Mouse (Mus musculus): ENCODE results near the gene Angptl2.
A peak's percentile ranks its signal among the peaks of the same experiment; 100 is the strongest.

The Angptl2 gene

DNA sequence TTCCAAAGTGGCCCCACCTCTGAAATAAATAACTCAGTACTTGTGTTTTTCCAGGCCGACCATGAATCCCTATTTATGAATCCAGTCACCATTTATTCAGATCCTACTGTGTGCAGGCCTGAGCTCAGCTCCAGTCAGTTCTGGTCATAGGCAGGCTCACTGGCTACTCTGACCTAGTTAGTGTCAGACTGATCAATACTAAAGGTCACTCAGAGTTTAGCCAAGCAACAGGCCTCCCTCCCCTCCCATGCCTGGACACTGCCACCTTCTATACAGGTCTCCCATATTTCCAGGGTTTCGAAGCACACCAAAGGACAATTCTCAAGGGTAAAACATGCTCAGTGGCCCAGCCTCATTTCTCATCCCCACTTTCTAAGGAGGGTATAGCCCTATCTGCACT is 54.7 kb downstream of the Angptl2 start:
- no peak for DNase-seq (ENCODE audit: low spot score)

- no peak for DNase-seq (ENCODE audit: low spot score)
These were observed 55.6 kb downstream of the Angptl2 start for GRCm38 (mm10) chr2:33271511-33271910.

DNA sequence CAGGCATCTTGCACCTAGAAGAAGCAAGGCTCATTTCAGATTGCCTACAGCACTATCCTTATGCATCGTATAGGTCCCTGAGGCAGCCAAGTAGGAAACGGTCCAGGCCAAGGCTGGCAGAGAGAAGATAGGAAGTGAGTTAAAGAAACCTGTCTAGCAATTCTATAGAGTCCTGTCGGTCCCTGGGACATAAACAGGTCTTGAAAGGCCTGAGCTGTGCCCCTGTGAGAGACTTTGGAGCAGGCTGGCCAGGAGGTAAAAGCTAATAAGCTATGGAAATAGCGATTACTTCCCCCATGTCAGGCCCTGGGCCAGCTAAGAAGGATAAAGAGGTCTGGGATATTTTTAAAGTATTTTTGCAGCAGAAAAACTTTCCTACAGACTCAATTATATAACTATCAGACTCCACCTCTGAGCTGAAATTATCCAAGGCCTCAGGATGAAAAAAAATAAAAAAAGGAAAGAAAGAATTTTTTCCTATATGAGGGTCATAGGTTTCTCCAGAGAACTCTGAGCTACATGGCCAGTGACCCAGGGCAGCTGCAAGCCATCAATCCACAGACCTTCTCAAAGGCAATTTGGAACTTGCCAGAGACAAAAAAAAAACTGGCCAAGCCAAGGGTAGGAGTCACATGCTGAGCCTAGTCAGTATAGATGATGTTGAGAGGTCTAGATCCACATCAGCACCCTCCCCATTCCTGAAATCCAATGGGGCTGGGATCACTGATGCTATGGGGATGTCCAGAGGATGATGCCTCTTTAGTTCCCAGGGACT is 57.0 kb downstream of the Angptl2 start:
- no peak for DNase-seq (ENCODE audit: low spot score)

DNA sequence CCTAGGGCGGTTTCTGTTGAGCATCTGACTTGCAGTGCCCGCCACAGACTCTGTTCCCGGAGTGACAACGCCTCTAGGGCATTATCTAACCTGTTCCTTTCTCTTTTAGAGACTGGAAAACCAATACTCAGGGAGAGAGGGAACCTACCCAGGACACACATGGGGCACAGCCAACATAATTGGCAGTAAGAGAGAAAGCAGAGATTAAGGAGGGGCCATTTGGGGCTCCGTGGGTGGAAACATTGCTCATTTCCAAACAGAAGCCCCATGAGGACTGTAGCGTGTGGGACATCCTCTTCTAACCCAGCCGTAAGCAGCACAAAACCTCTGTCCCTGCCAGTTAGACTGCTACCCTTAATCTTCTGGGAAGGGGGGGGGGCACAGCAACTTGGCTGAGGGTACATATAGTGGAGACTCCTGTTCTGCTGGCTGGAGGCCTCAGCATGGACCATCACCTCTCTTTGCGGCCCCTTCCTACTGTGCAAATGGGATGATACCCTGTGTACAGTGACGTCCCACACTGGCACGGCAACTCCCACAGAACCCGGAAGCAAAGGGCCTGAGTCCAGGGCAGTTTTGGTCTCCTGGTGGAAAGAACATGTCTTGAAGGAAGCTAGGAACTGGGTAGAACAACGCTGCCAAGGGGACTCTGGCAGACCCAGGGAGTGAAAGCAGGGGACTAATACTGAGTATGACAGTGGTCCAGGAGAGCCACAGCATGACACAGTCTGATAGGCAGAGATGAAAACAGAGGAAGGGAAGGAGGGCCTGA is 59.0 kb downstream of the Angptl2 start:
- no peak for DNase-seq (ENCODE audit: low spot score)

- DNase-seq (ENCODE audit: low spot score): no peak
These were observed 63.9 kb downstream of the Angptl2 start for GRCm38 (mm10) chr2:33279758-33280157.

GRCm38 (mm10) chr2:33280525-33280924 is 64.7 kb downstream of the Angptl2 start:
- no peak for DNase-seq (ENCODE audit: low spot score)

DNA sequence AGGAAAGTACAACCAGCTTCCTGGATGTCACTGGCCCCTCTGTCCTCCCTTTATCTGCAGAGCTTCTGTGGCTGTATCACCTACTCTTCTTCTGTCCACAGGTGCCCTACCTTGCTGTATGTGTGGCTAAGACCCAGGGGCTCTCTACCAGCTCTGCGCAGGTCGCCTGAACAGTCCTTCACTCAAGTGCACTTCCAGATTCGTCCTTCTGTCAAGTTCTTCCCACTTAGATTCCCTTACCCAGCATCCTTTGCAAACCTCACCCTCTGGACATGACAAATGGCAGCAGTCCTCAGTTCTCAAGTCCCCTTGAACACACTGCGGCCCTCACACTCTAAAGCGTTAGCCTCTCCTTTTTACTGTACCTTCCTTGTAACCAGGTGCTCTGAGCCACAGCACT is 65.9 kb downstream of the Angptl2 start:
- no peak for DNase-seq (ENCODE audit: low spot score)

DNA sequence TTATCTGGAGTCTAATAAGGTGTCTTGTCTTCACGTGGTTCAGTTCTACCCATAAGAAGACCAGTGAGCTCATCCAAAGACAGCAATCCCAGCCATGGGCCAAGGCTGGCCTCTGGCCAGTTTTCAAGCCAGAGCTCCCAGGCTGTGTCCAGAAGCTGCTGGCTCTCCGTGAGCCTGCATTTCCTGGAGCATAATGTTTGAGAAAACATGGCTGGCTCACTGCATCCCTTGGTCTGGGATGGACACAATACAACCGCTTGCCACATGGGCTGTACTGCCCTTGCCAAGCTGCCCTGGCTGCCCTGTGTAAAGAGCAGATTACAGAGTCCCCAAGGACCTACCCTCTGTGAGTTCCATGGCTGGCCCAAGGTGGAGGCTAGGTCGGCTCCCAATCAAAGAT is 67.0 kb downstream of the Angptl2 start:
- peak; percentile 84 for DNase-seq (ENCODE audit: low spot score)

DNA sequence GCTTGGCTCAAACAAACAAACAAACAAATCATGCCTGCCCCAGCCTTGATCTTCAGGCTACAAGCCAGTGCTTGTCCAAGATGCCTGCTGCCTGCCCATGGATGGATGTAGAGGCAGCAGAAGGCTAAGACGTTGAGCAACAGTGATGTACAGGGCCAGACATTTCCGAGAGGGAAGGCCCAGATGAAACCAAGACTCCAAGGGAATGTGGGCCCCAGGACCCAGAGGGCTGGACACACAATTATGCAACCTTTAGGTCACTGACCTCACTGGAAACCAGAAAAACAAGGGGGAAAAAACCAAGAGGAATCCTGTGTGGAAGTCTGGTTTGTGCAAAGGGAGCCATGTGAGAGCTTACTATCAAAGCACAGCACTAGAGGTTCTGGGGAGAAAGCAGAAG is 67.8 kb downstream of the Angptl2 start:
- DNase-seq (ENCODE audit: low spot score): no peak

DNA sequence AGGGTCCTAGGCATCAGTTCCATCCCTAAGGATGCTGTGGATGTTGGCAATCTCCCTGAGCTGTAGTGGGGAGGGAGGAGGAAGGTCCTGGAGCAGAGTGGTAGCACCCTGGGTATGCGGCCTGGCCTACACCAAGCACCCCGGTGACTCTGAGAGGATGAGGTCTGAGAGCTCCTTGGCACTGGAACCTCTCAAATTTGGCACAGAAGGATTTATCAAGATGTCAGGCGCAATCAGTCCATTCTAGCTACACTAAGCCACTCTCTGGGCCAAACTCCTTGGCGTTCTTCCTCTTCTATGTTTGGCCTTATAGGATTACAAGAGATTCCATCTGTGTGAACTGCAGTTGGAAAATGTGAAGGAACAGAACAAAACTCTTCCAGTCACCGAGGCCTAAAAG is 73.0 kb downstream of the Angptl2 start:
- no peak for DNase-seq (ENCODE audit: low spot score)

DNA sequence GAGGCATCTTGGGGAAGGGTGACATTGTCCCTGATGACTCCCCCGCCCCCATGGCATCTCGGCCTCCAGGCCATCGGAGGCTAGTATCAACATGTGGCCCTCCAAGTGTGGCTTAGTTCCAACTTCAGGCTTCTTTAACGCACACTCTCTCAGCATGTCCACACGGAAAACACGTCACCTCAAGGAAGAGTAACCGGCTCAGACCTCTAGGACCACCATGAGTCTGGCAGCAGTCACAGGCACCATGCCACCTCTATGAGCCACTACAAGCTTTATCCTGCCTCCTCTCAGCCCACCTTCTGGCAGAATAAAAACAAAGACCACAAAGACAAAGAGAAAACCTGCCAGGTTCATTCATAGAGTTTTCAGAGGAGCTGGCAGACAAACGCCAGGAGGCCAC is 74.6 kb downstream of the Angptl2 start:
- DNase-seq (ENCODE audit: low spot score): no peak

- DNase-seq (ENCODE audit: low spot score): no peak
These were observed 76.2 kb downstream of the Angptl2 start for GRCm38 (mm10) chr2:33292057-33292456.

GRCm38 (mm10) chr2:33295115-33295514 is 79.2 kb downstream of the Angptl2 start:
- no peak for DNase-seq (ENCODE audit: low spot score)

Data from MN1 (cell line).